Mouse (Mus musculus): ENCODE measurements at regions not wholly inside any gene's neighbourhood (a gene's known extent, or its start where the extent isn't known, plus 50 kb on each side); places are given as distances from the start of the nearest gene placed in this dataset.

- DNase-seq (ENCODE audit: low read depth), result no peak
Measured at GRCm38 (mm10) chr14:17234898-17235297, 415.9 kb upstream of the Rarb start.

GRCm38 (mm10) chr14:17211502-17211901, 392.5 kb upstream of the Rarb start:
- DNase-seq (ENCODE audit: low read depth), result no peak

GRCm38 (mm10) chr14:17205691-17206090, 386.7 kb upstream of the Rarb start:
- DNase-seq (ENCODE audit: low read depth), result peak; percentile 3

GRCm38 (mm10) chr14:17203251-17204015, 384.5 kb upstream of the Rarb start:
- no peak for DNase-seq (ENCODE audit: low read depth)

GRCm38 (mm10) chr14:17192953-17193352, 374.0 kb upstream of the Rarb start:
- no peak for DNase-seq (ENCODE audit: low read depth)

- DNase-seq (ENCODE audit: low read depth), result no peak
Measured at GRCm38 (mm10) chr14:17173218-17173617, 354.3 kb upstream of the Rarb start.

- DNase-seq (ENCODE audit: low read depth), result no peak
Measured at GRCm38 (mm10) chr14:17172330-17173110, 353.6 kb upstream of the Rarb start.

- no peak for DNase-seq (ENCODE audit: low read depth)
Measured at GRCm38 (mm10) chr14:17171896-17172295, 352.9 kb upstream of the Rarb start.

GRCm38 (mm10) chr14:17158324-17158723, 339.4 kb upstream of the Rarb start:
- no peak for DNase-seq (ENCODE audit: low read depth)

- no peak for DNase-seq (ENCODE audit: low read depth)
Measured at GRCm38 (mm10) chr14:17156402-17156954, 337.5 kb upstream of the Rarb start.

- DNase-seq (ENCODE audit: low read depth), result no peak
Measured at GRCm38 (mm10) chr14:17120679-17121078, 301.7 kb upstream of the Rarb start.

GRCm38 (mm10) chr14:17106668-17107067, 287.7 kb upstream of the Rarb start:
- no peak for DNase-seq (ENCODE audit: low read depth)

GRCm38 (mm10) chr14:17102486-17102885, 283.5 kb upstream of the Rarb start:
- DNase-seq (ENCODE audit: low read depth), result no peak

GRCm38 (mm10) chr14:17090573-17090937, 271.6 kb upstream of the Rarb start:
- no peak for DNase-seq (ENCODE audit: low read depth)

- no peak for DNase-seq (ENCODE audit: low read depth)
Measured at GRCm38 (mm10) chr14:17089640-17090572, 270.9 kb upstream of the Rarb start.

GRCm38 (mm10) chr14:17089089-17089634, 270.2 kb upstream of the Rarb start:
- no peak for DNase-seq (ENCODE audit: low read depth)

GRCm38 (mm10) chr14:17087828-17088227, 268.9 kb upstream of the Rarb start:
- no peak for DNase-seq (ENCODE audit: low read depth)

GRCm38 (mm10) chr14:17083907-17084306, 265.0 kb upstream of the Rarb start:
- DNase-seq (ENCODE audit: low read depth), result no peak

- no peak for DNase-seq (ENCODE audit: low read depth)
Measured at GRCm38 (mm10) chr14:17081904-17082303, 262.9 kb upstream of the Rarb start.

- DNase-seq (ENCODE audit: low read depth), result no peak
Measured at GRCm38 (mm10) chr14:17079513-17079912, 260.6 kb upstream of the Rarb start.

- DNase-seq (ENCODE audit: low read depth), result peak; percentile 27
Measured at GRCm38 (mm10) chr14:17061358-17061757, 242.4 kb upstream of the Rarb start.

- DNase-seq (ENCODE audit: low read depth), result no peak
Measured at GRCm38 (mm10) chr14:17058438-17058837, 239.5 kb upstream of the Rarb start.
